Mouse (Mus musculus) cortical plate, adult 2 months (tissue): ENCODE data around the gene Gramd1b. TPM values are rescaled to one million over a fixed set of nuclear protein-coding genes. Genes with fewer than 3 reads are reported as not detected.

Source experiments
- H3K27ac ChIP-seq: fragments of 200-500 bp; 2 replicates; pipeline ENCODE4 v1.5.1; 2012; ENCODE audit warnings: low read length, control low read depth, inconsistent platforms; ENCODE audit not compliant: insufficient read depth
- H3K4me1 ChIP-seq: fragments of 200-500 bp; 2 replicates; pipeline ENCODE4 v1.6.1; 2011; ENCODE audit warnings: low read length; ENCODE audit not compliant: control insufficient read depth, insufficient read depth
- H3K4me3 ChIP-seq: fragments of 200-500 bp; 2 replicates; pipeline ENCODE4 v1.5.1; 2011; ENCODE audit warnings: mild to moderate bottlenecking, low read length, control low read depth; ENCODE audit not compliant: insufficient read depth
- CTCF ChIP-seq: fragments of 200-500 bp; IDR thresholded peaks from 2 replicates; pipeline ENCODE4 v1.5.1; 2011; ENCODE audit warnings: mild to moderate bottlenecking, control low read depth, low read length; ENCODE audit not compliant: insufficient read depth; ENCODE audit errors: extremely low read depth
- POLR2A ChIP-seq: fragments of 200-500 bp; IDR thresholded peaks from 2 replicates; pipeline ENCODE4 v1.6.1; 2011; ENCODE audit warnings: mild to moderate bottlenecking, low read length, control low read depth; ENCODE audit not compliant: insufficient read depth; ENCODE audit errors: extremely low read depth
- polyA plus RNA-seq: library from polyadenylated mRNA; depleted of rRNA; stranded (reverse); fragments of >200 nt; gene quantifications from 2 replicates; pipeline ENCODE4 v1.2.3, GENCODE M21; 2012

Gene Gramd1b
- polyA plus RNA-seq, 1 experiment = 133 TPM

- peaks cover 3% of the 10 kb centered on the region for H3K4me1 ChIP-seq
- TF ChIP-seq CTCF = no peak
- TF ChIP-seq POLR2A = no peak
- H3K4me3 ChIP-seq = no peak overlapping the region
- no peak overlapping the region for H3K27ac ChIP-seq
These were observed 219.4 kb downstream of the Gramd1b start for GRCm38 (mm10) chr9:40311813-40312212.

- Histone ChIP-seq H3K27ac (no peak overlapping the region), H3K4me1 (peaks cover 11% of the 10 kb centered on the region), H3K4me3 (no peak overlapping the region)
- TF ChIP-seq POLR2A (no peak), CTCF (no peak)
These were observed 221.3 kb downstream of the Gramd1b start for GRCm38 (mm10) chr9:40309876-40310275.

- H3K4me3 ChIP-seq = no peak overlapping the region
- peaks cover 11% of the 10 kb centered on the region for H3K4me1 ChIP-seq
- TF ChIP-seq POLR2A (no peak), CTCF (no peak)
- H3K27ac ChIP-seq = no peak overlapping the region
These were observed 223.9 kb downstream of the Gramd1b start for GRCm38 (mm10) chr9:40307311-40307710.

GRCm38 (mm10) chr9:40304243-40304642 is 226.9 kb downstream of the Gramd1b start:
- H3K27ac ChIP-seq = no peak overlapping the region
- TF ChIP-seq CTCF = no peak
- no peak for TF ChIP-seq POLR2A
- peaks cover 17% of the 10 kb centered on the region for H3K4me1 ChIP-seq
- H3K4me3 ChIP-seq = no peak overlapping the region

GRCm38 (mm10) chr9:40302375-40302774 is 228.8 kb downstream of the Gramd1b start:
- H3K4me3 ChIP-seq = no peak overlapping the region
- peaks cover 13% of the 10 kb centered on the region for H3K4me1 ChIP-seq
- TF ChIP-seq CTCF = no peak
- TF ChIP-seq POLR2A = no peak
- H3K27ac ChIP-seq = no peak overlapping the region

- Histone ChIP-seq H3K4me3 (no peak overlapping the region), H3K4me1 (peaks cover 13% of the 10 kb centered on the region), H3K27ac (no peak overlapping the region)
- TF ChIP-seq POLR2A (no peak), CTCF (no peak)
These were observed 229.7 kb downstream of the Gramd1b start for GRCm38 (mm10) chr9:40301475-40301874.

GRCm38 (mm10) chr9:40300018-40300989 is 230.9 kb downstream of the Gramd1b start:
- H3K27ac ChIP-seq = no peak overlapping the region
- no peak overlapping the region for H3K4me3 ChIP-seq
- peaks cover 8% of the 10 kb centered on the region for H3K4me1 ChIP-seq
- TF ChIP-seq POLR2A (no peak), CTCF (no peak)

- TF ChIP-seq CTCF = no peak
- TF ChIP-seq POLR2A = no peak
- H3K27ac ChIP-seq = no peak overlapping the region
- H3K4me1 ChIP-seq = peaks cover 6% of the 10 kb centered on the region
- H3K4me3 ChIP-seq = no peak overlapping the region
These were observed 231.9 kb downstream of the Gramd1b start for GRCm38 (mm10) chr9:40299323-40299722.

- H3K4me3 ChIP-seq = no peak overlapping the region
- H3K4me1 ChIP-seq = peaks cover 6% of the 10 kb centered on the region
- no peak for TF ChIP-seq POLR2A
- no peak for TF ChIP-seq CTCF
- no peak overlapping the region for H3K27ac ChIP-seq
These were observed 233.2 kb downstream of the Gramd1b start for GRCm38 (mm10) chr9:40297969-40298368.

- Histone ChIP-seq H3K27ac (no peak overlapping the region), H3K4me1 (peaks cover 1% of the 10 kb centered on the region), H3K4me3 (no peak overlapping the region)
- TF ChIP-seq CTCF = no peak
- no peak for TF ChIP-seq POLR2A
These were observed 234.9 kb downstream of the Gramd1b start for GRCm38 (mm10) chr9:40296251-40296650.

GRCm38 (mm10) chr9:40294866-40295265 is 236.3 kb downstream of the Gramd1b start:
- H3K27ac ChIP-seq = no peak overlapping the region
- no peak overlapping the region for H3K4me3 ChIP-seq
- TF ChIP-seq POLR2A (no peak), CTCF (no peak)
- H3K4me1 ChIP-seq = no peaks in the 10 kb centered on the region
